9 mouse cellular contexts compared by ENCODE assay signal in the genomic region with DNA sequence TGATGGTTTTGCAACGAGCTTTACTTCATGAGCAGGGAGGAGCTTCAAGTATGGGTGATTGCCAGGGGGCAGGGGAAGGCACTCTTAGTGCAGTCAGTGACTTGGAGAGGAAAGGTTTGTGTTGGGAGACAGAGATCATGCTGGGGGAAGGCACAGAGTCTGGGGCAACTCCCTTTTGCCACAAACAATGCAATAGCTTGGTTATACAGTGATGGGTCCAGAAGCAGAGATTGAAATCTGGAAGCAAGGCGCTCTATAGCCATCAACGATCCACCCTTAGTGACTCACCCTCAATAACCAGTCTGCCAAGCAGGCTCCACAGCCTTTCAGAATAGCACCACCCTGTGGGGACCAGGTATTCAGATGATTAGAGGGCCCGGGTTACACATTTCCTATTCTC. TPM values are rescaled to one million over a fixed set of nuclear protein-coding genes. Genes with fewer than 3 reads are reported as not detected.
DNase-seq lines count a peak whose midpoint lies in the region; ATAC-seq and TF ChIP-seq lines count a peak whose summit lies in the region.
"Had no signal": no experiment of that assay in that cellular context is flagged by ENCODE, and none has a peak within 500 bp of the region (broad histone marks: within the 10 kb centered on the region; RNA-seq: fewer than 3 reads in every experiment).

No protein-coding gene starts in this region.

- ATAC-seq in embryonic facial prominence, embryonic 14.5 days (ENCODE audit: low read depth), result no peak
- ATAC-seq in intestine, embryonic 15.5 days, result peak; percentile 86
- ATAC-seq in stomach, embryonic 15.5 days (ENCODE audit: insufficient read depth, low FRiP score, low read depth), result peak; percentile 59

- peak; percentile 28; the same call in 1 of the 2 replicates for TF ChIP-seq CTCF in bone marrow, adult 2 months (IDR thresholded peaks at IDR 0.05; ENCODE audit: control insufficient read depth, insufficient read depth, low read length)

- H3K4me2 ChIP-seq in embryonic facial prominence, embryonic 14.5 days (ENCODE audit: low read depth, low read length), result no peak overlapping the region
- 0 out of 2 replicates have a peak overlapping the region, but pooled peaks have one; percentile 11 for H3K4me2 ChIP-seq in intestine, embryonic 15.5 days (replicated peaks)
- H3K4me2 ChIP-seq in stomach, embryonic 15.5 days, result no peak overlapping the region
- H3K4me2 ChIP-seq: hindbrain, embryonic 15.5 days had no signal

- no peak overlapping the region for H3K27ac ChIP-seq in embryonic facial prominence, embryonic 14.5 days (replicated peaks; ENCODE audit: low read depth, low read length)
- no peak overlapping the region for H3K27ac ChIP-seq in embryonic facial prominence, embryonic 10.5 days (replicated peaks)
- H3K27ac ChIP-seq in bone marrow, adult 2 months (ENCODE audit: control insufficient read depth, insufficient read depth, low read depth, low read length, poor library complexity), result no peak overlapping the region
- peak overlapping the region; percentile 57 for H3K27ac ChIP-seq in intestine, embryonic 15.5 days
- peak overlapping the region; percentile 16; the same call in 1 of the 2 replicates for H3K27ac ChIP-seq in stomach, embryonic 15.5 days
- H3K27ac ChIP-seq: hindbrain, embryonic 15.5 days had no signal

- H3K9ac ChIP-seq in embryonic facial prominence, embryonic 14.5 days (ENCODE audit: low read depth, low read length), result no peak overlapping the region
- no peak overlapping the region for H3K9ac ChIP-seq in intestine, embryonic 15.5 days
- no peak overlapping the region for H3K9ac ChIP-seq in stomach, embryonic 15.5 days
- H3K9ac ChIP-seq: hindbrain, embryonic 15.5 days had no signal

- 53% methylated on average over 4 of the region's 4 CpGs for WGBS in embryonic facial prominence, embryonic 14.5 days
- WGBS in embryonic facial prominence, embryonic 10.5 days, result 66% methylated on average over 4 of the region's 4 CpGs
- 38% methylated on average over 4 of the region's 4 CpGs for WGBS in bone marrow, adult 2 months
- 40% methylated on average over 4 of the region's 4 CpGs for WGBS in intestine, embryonic 15.5 days
- WGBS in stomach, embryonic 15.5 days, result 42% methylated on average over 4 of the region's 4 CpGs

- DNase-seq in embryonic facial prominence, embryonic 14.5 days (ENCODE audit: low spot score), result peak; percentile 34
- no peak for DNase-seq in embryonic facial prominence, embryonic 10.5 days (ENCODE audit: low spot score)
- DNase-seq in A20 (ENCODE audit: low read depth, low spot score), result peak; percentile 55
- no peak for DNase-seq in ovary, postnatal 36 days (ENCODE audit: low spot score)
- DNase-seq in embryo, embryonic 10 days (ENCODE audit: low spot score), result no peak

- no peaks in the 10 kb centered on the region for H3K27me3 ChIP-seq in embryonic facial prominence, embryonic 14.5 days (replicated peaks; ENCODE audit: control insufficient read depth, insufficient read depth, low read length)
- H3K27me3 ChIP-seq in embryonic facial prominence, embryonic 10.5 days (replicated peaks; ENCODE audit: low read depth, poor library complexity, severe bottlenecking), result no peaks in the 10 kb centered on the region
- H3K27me3 ChIP-seq in intestine, embryonic 15.5 days (replicated peaks), result no peaks in the 10 kb centered on the region
- no peaks in the 10 kb centered on the region for H3K27me3 ChIP-seq in stomach, embryonic 15.5 days (replicated peaks)
- H3K27me3 ChIP-seq: hindbrain, embryonic 15.5 days had no signal

- H3K36me3 ChIP-seq in embryonic facial prominence, embryonic 14.5 days (ENCODE audit: control insufficient read depth, insufficient read depth, low read length), result no peaks in the 10 kb centered on the region
- H3K36me3 ChIP-seq in embryonic facial prominence, embryonic 10.5 days (replicated peaks), result no peaks in the 10 kb centered on the region
- no peaks in the 10 kb centered on the region for H3K36me3 ChIP-seq in intestine, embryonic 15.5 days
- no peaks in the 10 kb centered on the region for H3K36me3 ChIP-seq in stomach, embryonic 15.5 days
- H3K36me3 ChIP-seq: hindbrain, embryonic 15.5 days had no signal

- no peak for TF ChIP-seq POLR2A in bone marrow, adult 2 months (IDR thresholded peaks at IDR 0.05; ENCODE audit: borderline replicate concordance, control insufficient read depth, low read depth, low read length)

- no peak overlapping the region for H3K4me3 ChIP-seq in embryonic facial prominence, embryonic 14.5 days (ENCODE audit: low read depth, low read length)
- H3K4me3 ChIP-seq in embryonic facial prominence, embryonic 10.5 days, result no peak overlapping the region
- no peak overlapping the region for H3K4me3 ChIP-seq in bone marrow, adult 2 months (replicated peaks; ENCODE audit: control insufficient read depth, low read depth, low read length)
- no peak overlapping the region for H3K4me3 ChIP-seq in intestine, embryonic 15.5 days (replicated peaks)
- no peak overlapping the region for H3K4me3 ChIP-seq in stomach, embryonic 15.5 days (replicated peaks)
- H3K4me3 ChIP-seq: hindbrain, embryonic 15.5 days had no signal

- H3K9me3 ChIP-seq in embryonic facial prominence, embryonic 14.5 days (ENCODE audit: control insufficient read depth, low read length), result no peaks in the 10 kb centered on the region
- H3K9me3 ChIP-seq in embryonic facial prominence, embryonic 10.5 days, result no peaks in the 10 kb centered on the region
- no peaks in the 10 kb centered on the region for H3K9me3 ChIP-seq in intestine, embryonic 15.5 days
- no peaks in the 10 kb centered on the region for H3K9me3 ChIP-seq in stomach, embryonic 15.5 days
- H3K9me3 ChIP-seq: hindbrain, embryonic 15.5 days had no signal

- peaks cover 5% of the 10 kb centered on the region; the same call in 1 of the 2 replicates for H3K4me1 ChIP-seq in embryonic facial prominence, embryonic 14.5 days (ENCODE audit: control insufficient read depth, insufficient read depth, low read length)
- H3K4me1 ChIP-seq in embryonic facial prominence, embryonic 10.5 days, result peaks cover 7% of the 10 kb centered on the region
- H3K4me1 ChIP-seq in bone marrow, adult 2 months (ENCODE audit: control insufficient read depth, insufficient read depth, low read length), result no peaks in the 10 kb centered on the region; the same call in 1 of the 2 replicates
- peaks cover 15% of the 10 kb centered on the region for H3K4me1 ChIP-seq in intestine, embryonic 15.5 days (replicated peaks)
- H3K4me1 ChIP-seq in stomach, embryonic 15.5 days, result peaks cover 13% of the 10 kb centered on the region

RNA-seq across cellular contexts. Expression of a gene that starts 11.7 kb away (rescaled TPM):
- polyA plus RNA-seq in embryonic facial prominence, embryonic 14.5 days (2014; fragmentation: Nextera tagmentation; extraction: Ambion mirVana), result 56.0 and 61.8 TPM in 2 replicates
- 14.6 and 16.4 TPM in 2 replicates for polyA plus RNA-seq in embryonic facial prominence, embryonic 10.5 days (2016; fragmentation: Nextera tagmentation; extraction: Ambion mirVana)
- 6.8 and 10.2 TPM in 2 replicates for polyA plus RNA-seq in bone marrow, adult 2 months (2011; ENCODE audit: insufficient read depth, insufficient read length, low replicate concordance, missing spikeins)
- polyA plus RNA-seq in intestine, embryonic 15.5 days (2015; fragmentation: Nextera tagmentation; extraction: Ambion mirVana), result 51.6 and 56.3 TPM in 2 replicates
- polyA plus RNA-seq in stomach, embryonic 15.5 days (2015; fragmentation: Nextera tagmentation; extraction: Ambion mirVana), result 48.1 and 49.6 TPM in 2 replicates

Comparison
In these comparisons a context has a peak if more than half of its experiments do, and no peak if none do; other contexts are left out.
1. DNase-seq: peak in embryonic facial prominence, embryonic 14.5 days (single experiment) and A20 (single experiment); none in embryonic facial prominence, embryonic 10.5 days (single experiment), ovary, postnatal 36 days (single experiment) and embryo, embryonic 10 days (single experiment).
2. H3K27ac ChIP-seq: peak in intestine, embryonic 15.5 days (single experiment) and stomach, embryonic 15.5 days (single experiment); none in embryonic facial prominence, embryonic 14.5 days (single experiment), embryonic facial prominence, embryonic 10.5 days (single experiment) and bone marrow, adult 2 months (single experiment).